Mouse (Mus musculus): ENCODE results near the gene Cldn15.

- TF ChIP-seq CTCF (IDR thresholded peaks at IDR 0.05; ENCODE audit: extremely low read depth, insufficient read depth, low read length) (no peak), POLR2A (IDR thresholded peaks at IDR 0.05; ENCODE audit: extremely low read depth, insufficient read depth, low read length) (no peak)
Measured at GRCm38 (mm10) chr5:136922830-136923229, 43.6 kb upstream of the Cldn15 start.
